Mouse (Mus musculus) hindbrain, embryonic 16.5 days (tissue): Measurements from ENCODE around the gene Slc24a3. TPM values are rescaled to one million over a fixed set of nuclear protein-coding genes. Genes with fewer than 3 reads are reported as not detected.

ENCODE experiments used
- ATAC-seq: fragments of 200-750 bp; cut with Nextera tagmentation; 2 replicates; pipeline ENCODE4 v1.8.0; 2017; ENCODE audit warnings: moderate TSS enrichment, moderate library complexity
- H3K27ac ChIP-seq: fragments of 300-500 bp; sonication (generic); 2 replicates; pipeline ENCODE4 v1.5.1; 2014; ENCODE audit warnings: low read depth, mild to moderate bottlenecking, control low read depth, low read length, moderate library complexity
- H3K27me3 ChIP-seq: fragments of 300-500 bp; sonication (generic); replicated peaks from 2 replicates; pipeline ENCODE4 v1.6.1; 2014; ENCODE audit warnings: low read length; ENCODE audit not compliant: control insufficient read depth, insufficient read depth
- H3K36me3 ChIP-seq: fragments of 300-500 bp; sonication (generic); 2 replicates; pipeline ENCODE4 v1.6.1; 2014; ENCODE audit warnings: mild to moderate bottlenecking, low read length, moderate library complexity, mixed read lengths; ENCODE audit not compliant: control insufficient read depth, insufficient read depth
- H3K4me1 ChIP-seq: fragments of 300-500 bp; sonication (generic); 2 replicates; pipeline ENCODE4 v1.6.1; 2014; ENCODE audit warnings: low read depth, low read length; ENCODE audit not compliant: control insufficient read depth, insufficient read depth
- H3K4me2 ChIP-seq: fragments of 300-500 bp; sonication (generic); 2 replicates; pipeline ENCODE4 v1.6.1; 2014; ENCODE audit warnings: mild to moderate bottlenecking, low read length, control low read depth, moderate library complexity
- H3K4me3 ChIP-seq: fragments of 300-500 bp; sonication (generic); 2 replicates; pipeline ENCODE4 v1.5.1; 2014; ENCODE audit warnings: mild to moderate bottlenecking, low read length, control low read depth, moderate library complexity
- H3K9ac ChIP-seq: fragments of 300-500 bp; sonication (generic); 2 replicates; pipeline ENCODE4 v1.6.1; 2014; ENCODE audit warnings: low read depth, mild to moderate bottlenecking, control low read depth, low read length, moderate library complexity
- H3K9me3 ChIP-seq: fragments of 300-500 bp; sonication (generic); 2 replicates; pipeline ENCODE4 v1.6.1; 2014; ENCODE audit warnings: mild to moderate bottlenecking, low read length, moderate library complexity; ENCODE audit not compliant: control insufficient read depth
- WGBS: fragments of 180-500 bp; shearing (Covaris S2); extraction: QIAGEN DNeasy Blood & Tissue Kit; methylation state at CpG from one replicate; pipeline ENCODE4 v1.1.7; 2014; 5-methylcytosine and 5-hydroxymethylcytosine counted together
- polyA plus RNA-seq: library from polyadenylated mRNA; unstranded; fragments of >200 nt; fragmentation: Nextera tagmentation; extraction: Ambion mirVana; gene quantifications from 2 replicates; pipeline ENCODE4 v1.2.1, GENCODE M21; 2015

Gene Slc24a3
- polyA plus RNA-seq, 1 experiment from 2014 or later: 11.7 TPM

GRCm38 (mm10) chr2:145257855-145258254 lies 90.3 kb downstream of the Slc24a3 start:
- no peak overlapping the region for H3K4me3 ChIP-seq
- H3K4me1 ChIP-seq: no peaks in the 10 kb centered on the region
- no peak overlapping the region for H3K4me2 ChIP-seq
- ATAC-seq: no peak
- H3K9me3 ChIP-seq: no peaks in the 10 kb centered on the region
- no peak overlapping the region for H3K27ac ChIP-seq
- H3K36me3 ChIP-seq: no peaks in the 10 kb centered on the region
- H3K27me3 ChIP-seq: no peaks in the 10 kb centered on the region
- whole genome bisulfite sequencing: 94% methylated on average over 2 of the region's 2 CpGs
- no peak overlapping the region for H3K9ac ChIP-seq

GRCm38 (mm10) chr2:145260574-145260973 lies 93.0 kb downstream of the Slc24a3 start:
- Histone ChIP-seq H3K9ac (no peak overlapping the region), H3K4me2 (no peak overlapping the region), H3K27me3 (no peaks in the 10 kb centered on the region), H3K9me3 (no peaks in the 10 kb centered on the region), H3K36me3 (no peaks in the 10 kb centered on the region), H3K27ac (no peak overlapping the region), H3K4me1 (no peaks in the 10 kb centered on the region), H3K4me3 (no peak overlapping the region)
- 81% methylated on average over 1 of the region's 1 CpGs for WGBS
- no peak for ATAC-seq

GRCm38 (mm10) chr2:145262153-145262552 lies 94.6 kb downstream of the Slc24a3 start:
- no peak for ATAC-seq
- no peaks in the 10 kb centered on the region for H3K4me1 ChIP-seq

GRCm38 (mm10) chr2:145266723-145267122 lies 99.2 kb downstream of the Slc24a3 start:
- Histone ChIP-seq H3K27ac (no peak overlapping the region), H3K9ac (no peak overlapping the region), H3K4me2 (no peak overlapping the region), H3K27me3 (no peaks in the 10 kb centered on the region), H3K9me3 (no peaks in the 10 kb centered on the region), H3K36me3 (no peaks in the 10 kb centered on the region), H3K4me3 (no peak overlapping the region), H3K4me1 (no peaks in the 10 kb centered on the region)
- 63% methylated on average over 1 of the region's 1 CpGs for WGBS
- no peak for ATAC-seq

More at GRCm38 (mm10) chr2:145262153-145262552, 94.6 kb downstream of the Slc24a3 start:
- no peak overlapping the region for H3K4me3 ChIP-seq
- no peaks in the 10 kb centered on the region for H3K36me3 ChIP-seq
- H3K4me2 ChIP-seq: no peak overlapping the region
- H3K27ac ChIP-seq: no peak overlapping the region
- no peaks in the 10 kb centered on the region for H3K9me3 ChIP-seq
- no peaks in the 10 kb centered on the region for H3K27me3 ChIP-seq
- H3K9ac ChIP-seq: no peak overlapping the region
- 89% methylated on average over 1 of the region's 1 CpGs for WGBS

GRCm38 (mm10) chr2:145268971-145269370 lies 101.4 kb downstream of the Slc24a3 start:
- H3K27ac ChIP-seq: no peak overlapping the region
- H3K27me3 ChIP-seq: no peaks in the 10 kb centered on the region
- no peak overlapping the region for H3K4me3 ChIP-seq
- ATAC-seq: no peak
- no peaks in the 10 kb centered on the region for H3K9me3 ChIP-seq
- H3K4me2 ChIP-seq: no peak overlapping the region
- no peaks in the 10 kb centered on the region for H3K36me3 ChIP-seq
- no peaks in the 10 kb centered on the region for H3K4me1 ChIP-seq
- no peak overlapping the region for H3K9ac ChIP-seq

- no peak overlapping the region for H3K4me3 ChIP-seq
- H3K27me3 ChIP-seq: no peaks in the 10 kb centered on the region
- 85% methylated on average over 4 of the region's 4 CpGs for WGBS
- no peaks in the 10 kb centered on the region for H3K9me3 ChIP-seq
- H3K4me1 ChIP-seq: no peaks in the 10 kb centered on the region
- no peak overlapping the region for H3K9ac ChIP-seq
- no peaks in the 10 kb centered on the region for H3K36me3 ChIP-seq
- H3K4me2 ChIP-seq: no peak overlapping the region
- no peak for ATAC-seq
- no peak overlapping the region for H3K27ac ChIP-seq
Measured at GRCm38 (mm10) chr2:145269410-145269809, 101.9 kb downstream of the Slc24a3 start.

GRCm38 (mm10) chr2:145274016-145274677 lies 106.6 kb downstream of the Slc24a3 start:
- ATAC-seq: no peak
- H3K4me3 ChIP-seq: no peak overlapping the region
- no peaks in the 10 kb centered on the region for H3K9me3 ChIP-seq
- WGBS: 90% methylated on average over 9 of the region's 9 CpGs
- H3K4me2 ChIP-seq: no peak overlapping the region
- H3K9ac ChIP-seq: no peak overlapping the region
- no peaks in the 10 kb centered on the region for H3K27me3 ChIP-seq
- no peaks in the 10 kb centered on the region for H3K4me1 ChIP-seq
- H3K36me3 ChIP-seq: no peaks in the 10 kb centered on the region
- no peak overlapping the region for H3K27ac ChIP-seq

GRCm38 (mm10) chr2:145279336-145279735 lies 111.8 kb downstream of the Slc24a3 start:
- no peaks in the 10 kb centered on the region for H3K4me1 ChIP-seq
- no peak overlapping the region for H3K27ac ChIP-seq
- ATAC-seq: no peak
- no peaks in the 10 kb centered on the region for H3K27me3 ChIP-seq
- 63% methylated on average over 1 of the region's 1 CpGs for whole genome bisulfite sequencing
- H3K36me3 ChIP-seq: no peaks in the 10 kb centered on the region
- no peak overlapping the region for H3K4me2 ChIP-seq
- no peak overlapping the region for H3K4me3 ChIP-seq
- no peaks in the 10 kb centered on the region for H3K9me3 ChIP-seq
- H3K9ac ChIP-seq: no peak overlapping the region

- H3K27ac ChIP-seq: no peak overlapping the region
- no peak overlapping the region for H3K9ac ChIP-seq
- 67% methylated on average over 2 of the region's 2 CpGs for WGBS
- no peaks in the 10 kb centered on the region for H3K36me3 ChIP-seq
- no peaks in the 10 kb centered on the region for H3K4me1 ChIP-seq
- no peak overlapping the region for H3K4me3 ChIP-seq
- ATAC-seq: no peak
- H3K4me2 ChIP-seq: no peak overlapping the region
- H3K9me3 ChIP-seq: no peaks in the 10 kb centered on the region
- no peaks in the 10 kb centered on the region for H3K27me3 ChIP-seq
Measured at GRCm38 (mm10) chr2:145283746-145284145, 116.2 kb downstream of the Slc24a3 start.
